Mouse (Mus musculus) stomach, postnatal 0 days (tissue): ENCODE measurements at regions not wholly inside any gene's neighbourhood (a gene's known extent, or its start where the extent isn't known, plus 50 kb on each side); places are given as distances from the start of the nearest gene placed in this dataset.

Source experiments
- CTCF ChIP-seq: IDR thresholded peaks from 2 replicates; pipeline ENCODE4 v1.5.1; 2016; ENCODE audit warnings: antibody characterized with exemption, low read depth, mild to moderate bottlenecking, moderate library complexity
- EP300 ChIP-seq: optimal IDR thresholded peaks from 2 replicates; pipeline ENCODE3; 2016; ENCODE audit warnings: antibody characterized with exemption

DNA sequence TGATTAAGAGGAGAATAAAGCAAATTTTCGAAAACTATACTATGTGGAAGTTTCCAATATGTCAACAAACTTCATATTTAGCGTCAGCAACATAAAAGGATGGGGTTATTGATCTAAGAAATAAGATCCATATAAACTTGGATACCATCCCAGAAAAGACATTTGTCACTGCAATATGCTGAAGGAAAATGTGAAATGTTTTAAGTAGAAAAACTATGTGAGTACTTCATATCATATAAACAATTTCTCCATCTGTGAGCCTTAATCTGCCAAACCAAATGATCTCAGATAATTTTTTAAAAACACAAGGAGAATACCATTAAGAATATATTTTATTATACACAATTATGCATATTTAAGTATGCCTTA, 892.7 kb upstream of the Adam24 start:
- TF ChIP-seq CTCF = no peak
- TF ChIP-seq EP300 = no peak
